Mouse (Mus musculus) lung, postnatal 10 days (tissue): ENCODE data around the gene Unc5b.
"Not testable (repeated sequence)": the region's sequence is repeated elsewhere in the genome, so short reads cannot be mapped to it uniquely, and the experiment has no call there.

Experiments used
- DNase-seq: peaks from one replicate; pipeline ENCODE4 v3.0.0; 2021

The Unc5b gene

GRCm38 (mm10) chr10:60831379-60831778 is at the start of gene Unc5b:
Unc5b (minus strand) TSS chr10:60831581.
- peak; percentile 95 for DNase-seq

GRCm38 (mm10) chr10:60879817-60880216 is 48.4 kb upstream of the Unc5b start:
- no peak for DNase-seq

- DNase-seq = no peak
Measured at GRCm38 (mm10) chr10:60877075-60877474, 45.7 kb upstream of the Unc5b start.

- no peak for DNase-seq
Measured at GRCm38 (mm10) chr10:60875011-60875410, 43.6 kb upstream of the Unc5b start.

GRCm38 (mm10) chr10:60863318-60863717 is 31.9 kb upstream of the Unc5b start:
- no peak for DNase-seq

GRCm38 (mm10) chr10:60862477-60863293 is 31.3 kb upstream of the Unc5b start:
- DNase-seq = no peak

- not testable (repeated sequence) for DNase-seq
Measured at GRCm38 (mm10) chr10:60845271-60845670, 13.9 kb upstream of the Unc5b start.

GRCm38 (mm10) chr10:60838816-60839215 is 7.4 kb upstream of the Unc5b start:
- DNase-seq = no peak

GRCm38 (mm10) chr10:60834949-60835348 is 3.6 kb upstream of the Unc5b start:
- peak; percentile 85 for DNase-seq

- no peak for DNase-seq
Measured at GRCm38 (mm10) chr10:60832664-60833173, 1.3 kb upstream of the Unc5b start.

GRCm38 (mm10) chr10:60830556-60831350 is 628 bp downstream of the Unc5b start:
- no peak for DNase-seq

- no peak for DNase-seq
Measured at GRCm38 (mm10) chr10:60830000-60830399, 1.4 kb downstream of the Unc5b start.

- DNase-seq = no peak
Measured at GRCm38 (mm10) chr10:60829071-60829470, 2.3 kb downstream of the Unc5b start.

GRCm38 (mm10) chr10:60827901-60828670 is 3.3 kb downstream of the Unc5b start:
- DNase-seq = no peak

- peak; percentile 51 for DNase-seq
Measured at GRCm38 (mm10) chr10:60827266-60827665, 4.1 kb downstream of the Unc5b start.

- DNase-seq = peak; percentile 64
Measured at GRCm38 (mm10) chr10:60826461-60827237, 4.7 kb downstream of the Unc5b start.

- no peak for DNase-seq
Measured at GRCm38 (mm10) chr10:60825955-60826354, 5.4 kb downstream of the Unc5b start.

GRCm38 (mm10) chr10:60823744-60824143 is 7.6 kb downstream of the Unc5b start:
- DNase-seq = no peak

GRCm38 (mm10) chr10:60822641-60823425 is 8.5 kb downstream of the Unc5b start:
- no peak for DNase-seq

GRCm38 (mm10) chr10:60821736-60822358 is 9.5 kb downstream of the Unc5b start:
- DNase-seq = no peak

GRCm38 (mm10) chr10:60821311-60821710 is 10.1 kb downstream of the Unc5b start:
- DNase-seq = no peak
